Mouse (Mus musculus) megakaryocyte-erythroid progenitor cell, adult 5 weeks (primary cell): ENCODE results near the gene Olfr1249. TPM values are rescaled to one million over a fixed set of nuclear protein-coding genes. Genes with fewer than 3 reads are reported as not detected.

Source experiments
- polyA plus RNA-seq: library from polyadenylated mRNA; stranded (reverse); fragments of >175 nt; gene quantifications from 2 replicates; pipeline ENCODE4 v1.2.3, GENCODE M21; 2012

Gene Olfr1249
- not detected in 2 replicates for polyA plus RNA-seq

DNA sequence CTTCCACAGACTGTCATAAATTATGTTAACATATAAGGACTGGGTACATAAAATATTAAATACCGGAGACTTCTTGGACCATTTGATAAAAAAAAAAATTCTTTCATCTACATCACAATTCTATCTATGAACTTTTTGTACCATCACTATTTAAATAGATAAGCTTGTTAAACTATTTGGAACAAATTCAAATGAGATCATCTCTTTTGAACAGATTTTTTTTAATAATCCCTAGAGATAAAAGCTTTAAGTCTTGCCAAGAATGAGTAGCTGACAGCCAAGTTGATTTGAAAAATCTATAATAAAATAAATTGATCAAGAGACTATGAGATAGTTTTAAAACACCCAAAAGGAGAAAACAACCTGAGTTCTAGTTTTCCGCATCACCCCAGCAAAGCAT is at the start of gene Olfr1249:
Olfr1249 (minus strand) TSS at position 101 of the 400 bp plus-strand sequence.

GRCm38 (mm10) chr2:89671836-89672235 is 37.1 kb upstream of the Olfr1249 start, which contains the start of gene Olfr1251:
Olfr1251 (minus strand) TSS chr2:89671936.

GRCm38 (mm10) chr2:89661367-89661766 is 26.6 kb upstream of the Olfr1249 start, which contains the start of gene Olfr1250:
Olfr1250 (minus strand) TSS chr2:89661467.

GRCm38 (mm10) chr2:89618145-89618544 is 16.6 kb downstream of the Olfr1249 start, which contains the start of gene Olfr1248:
Olfr1248 (minus strand) TSS chr2:89618245.

DNA sequence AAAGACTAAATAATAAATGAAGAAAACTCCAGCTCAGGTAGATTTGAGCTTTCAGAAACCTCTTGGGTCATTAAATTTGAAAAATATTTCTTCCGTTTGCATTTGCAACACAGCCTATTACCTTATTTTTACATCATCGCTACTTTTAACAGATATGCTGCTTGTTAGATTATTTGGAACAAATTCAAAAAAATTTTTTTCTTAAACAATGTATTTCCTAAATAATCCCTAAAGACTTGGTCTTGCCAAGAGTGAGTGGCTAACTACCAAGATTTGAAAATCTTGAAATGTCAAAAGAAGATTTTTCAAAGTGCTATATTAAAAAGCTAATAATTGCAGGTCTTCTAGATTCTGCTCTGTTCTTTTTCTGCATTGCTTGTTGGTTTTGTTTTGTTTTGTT is 20.8 kb downstream of the Olfr1249 start, which contains the start of gene Olfr1247:
Olfr1247 (minus strand) TSS at position 101 of the 400 bp plus-strand sequence.

DNA sequence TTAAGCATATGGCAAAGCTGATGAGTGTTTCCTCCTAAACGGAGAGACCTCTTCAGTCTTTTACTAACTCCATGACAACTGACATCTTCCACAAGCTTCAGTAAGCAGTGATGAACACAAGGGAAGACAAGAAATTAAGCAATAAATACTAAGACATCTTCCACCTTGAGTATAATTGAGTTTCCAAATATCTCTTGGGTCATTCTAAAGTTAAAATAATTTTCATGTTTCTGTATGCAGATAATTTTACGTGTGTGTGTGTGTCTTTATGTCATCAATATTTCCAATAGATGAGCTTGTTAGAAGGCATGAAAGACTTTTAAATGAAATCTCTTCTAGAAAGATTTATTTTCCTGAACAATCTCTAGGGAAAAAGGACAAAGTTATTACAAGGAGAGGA is 41.7 kb downstream of the Olfr1249 start, which contains the start of gene Olfr1246:
Olfr1246 (minus strand) TSS at position 101 of the 400 bp plus-strand sequence.

Other genes with a start within 250 kb of the Olfr1249 start
- gene Olfr1238, start 225.3 kb downstream of the Olfr1249 start, polyA plus RNA-seq, result not detected in 2 replicates
- gene Olfr1239, start 214.6 kb downstream of the Olfr1249 start, polyA plus RNA-seq, result not detected in 2 replicates
- gene Olfr1240, start 192.0 kb downstream of the Olfr1249 start, polyA plus RNA-seq, result not detected in 2 replicates
- gene Olfr1241, start 147.9 kb downstream of the Olfr1249 start, polyA plus RNA-seq, result not detected in 2 replicates
- not detected in 2 replicates for gene Olfr1242, start 136.6 kb downstream of the Olfr1249 start, polyA plus RNA-seq
- gene Olfr1243, start 103.5 kb downstream of the Olfr1249 start, polyA plus RNA-seq, result not detected in 2 replicates
- gene Olfr1245, start 56.5 kb downstream of the Olfr1249 start, polyA plus RNA-seq, result not detected in 2 replicates
- gene Olfr1246, start 41.8 kb downstream of the Olfr1249 start, polyA plus RNA-seq, result not detected in 2 replicates
- not detected in 2 replicates for gene Olfr1247, start 20.9 kb downstream of the Olfr1249 start, polyA plus RNA-seq
- not detected in 2 replicates for gene Olfr1248, start 16.7 kb downstream of the Olfr1249 start, polyA plus RNA-seq
- gene Olfr1250, start 26.5 kb upstream of the Olfr1249 start, polyA plus RNA-seq, result not detected in 2 replicates
- not detected in 2 replicates for gene Olfr1251, start 37.0 kb upstream of the Olfr1249 start, polyA plus RNA-seq
- not detected in 2 replicates for gene Olfr1252, start 90.0 kb upstream of the Olfr1249 start, polyA plus RNA-seq
- not detected in 2 replicates for gene Olfr1253, start 122.1 kb upstream of the Olfr1249 start, polyA plus RNA-seq
- not detected in 2 replicates for gene Olfr1254, start 158.6 kb upstream of the Olfr1249 start, polyA plus RNA-seq
- gene Olfr1255, start 177.1 kb upstream of the Olfr1249 start, polyA plus RNA-seq, result not detected in 2 replicates
- gene Olfr1256, start 206.6 kb upstream of the Olfr1249 start, polyA plus RNA-seq, result not detected in 2 replicates
- not detected in 2 replicates for gene Olfr48, start 213.2 kb upstream of the Olfr1249 start, polyA plus RNA-seq
- gene Olfr1257, start 243.5 kb upstream of the Olfr1249 start, polyA plus RNA-seq, result not detected in 2 replicates